Mouse (Mus musculus): Measurements from ENCODE around the gene Kcnma1. TPM values are rescaled to one million over a fixed set of nuclear protein-coding genes. Genes with fewer than 3 reads are reported as not detected.

Gene Kcnma1
- total RNA-seq, 2 experiments from 2014 or later: 35.5 to 50.7 TPM

- no peak for DNase-seq
- intact Hi-C loops (cut with DNase I; ENCODE audit: low total_unique reads): no loop called here
Measured at GRCm38 (mm10) chr14:23422481-23423040, 591.7 kb downstream of the Kcnma1 start.

GRCm38 (mm10) chr14:23418955-23419354 lies 595.3 kb downstream of the Kcnma1 start:
- no peak for DNase-seq
- intact Hi-C loops (cut with DNase I; ENCODE audit: low total_unique reads): no loop called here

- DNase-seq: no peak
- intact Hi-C loops (cut with DNase I; ENCODE audit: low total_unique reads): no loop called here
Measured at GRCm38 (mm10) chr14:23407051-23407450, 607.2 kb downstream of the Kcnma1 start.

GRCm38 (mm10) chr14:23400777-23401469 lies 613.4 kb downstream of the Kcnma1 start:
- intact Hi-C loops (cut with DNase I; ENCODE audit: low total_unique reads): no loop called here
- peak; percentile 10 for DNase-seq

GRCm38 (mm10) chr14:23397642-23398041 lies 616.6 kb downstream of the Kcnma1 start:
- DNase-seq: no peak
- intact Hi-C loops (cut with DNase I; ENCODE audit: low total_unique reads): no loop called here

GRCm38 (mm10) chr14:23391566-23391965 lies 622.7 kb downstream of the Kcnma1 start:
- intact Hi-C loops (cut with DNase I; ENCODE audit: low total_unique reads): no loop called here
- no peak for DNase-seq

GRCm38 (mm10) chr14:23390768-23391167 lies 623.5 kb downstream of the Kcnma1 start:
- intact Hi-C loops (cut with DNase I; ENCODE audit: low total_unique reads): no loop called here
- DNase-seq: no peak

GRCm38 (mm10) chr14:23390161-23390560 lies 624.1 kb downstream of the Kcnma1 start:
- intact Hi-C loops (cut with DNase I; ENCODE audit: low total_unique reads): no loop called here
- DNase-seq: no peak

- no peak for DNase-seq
- intact Hi-C loops (cut with DNase I; ENCODE audit: low total_unique reads): no loop called here
Measured at GRCm38 (mm10) chr14:23386786-23387185, 627.5 kb downstream of the Kcnma1 start.

GRCm38 (mm10) chr14:23385776-23386608 lies 628.3 kb downstream of the Kcnma1 start:
- DNase-seq: no peak

GRCm38 (mm10) chr14:23378351-23379087 lies 635.8 kb downstream of the Kcnma1 start:
- DNase-seq: no peak
- intact Hi-C loops (cut with DNase I; ENCODE audit: low total_unique reads): no loop called here

More at GRCm38 (mm10) chr14:23385776-23386608, 628.3 kb downstream of the Kcnma1 start:
- intact Hi-C loops (cut with DNase I; ENCODE audit: low total_unique reads): no loop called here

GRCm38 (mm10) chr14:23372021-23372420 lies 642.3 kb downstream of the Kcnma1 start:
- DNase-seq: no peak
- intact Hi-C loops (cut with DNase I; ENCODE audit: low total_unique reads): no loop called here

GRCm38 (mm10) chr14:23360491-23360995 lies 653.7 kb downstream of the Kcnma1 start:
- no peak for DNase-seq
- intact Hi-C loops (cut with DNase I; ENCODE audit: low total_unique reads): no loop called here

GRCm38 (mm10) chr14:23358776-23359175 lies 655.5 kb downstream of the Kcnma1 start:
- DNase-seq: no peak
- intact Hi-C loops (cut with DNase I; ENCODE audit: low total_unique reads): no loop called here

- intact Hi-C loops (cut with DNase I; ENCODE audit: low total_unique reads): no loop called here
- DNase-seq: no peak
Measured at GRCm38 (mm10) chr14:23357529-23358278, 656.6 kb downstream of the Kcnma1 start.

GRCm38 (mm10) chr14:23326786-23327185 lies 687.5 kb downstream of the Kcnma1 start:
- no peak for DNase-seq
- intact Hi-C loops (cut with DNase I; ENCODE audit: low total_unique reads): no loop called here

- DNase-seq: no peak
- intact Hi-C loops (cut with DNase I; ENCODE audit: low total_unique reads): no loop called here
Measured at GRCm38 (mm10) chr14:23305288-23305687, 709.0 kb downstream of the Kcnma1 start.

- DNase-seq: no peak
- intact Hi-C loops (cut with DNase I; ENCODE audit: low total_unique reads): no loop called here
Measured at GRCm38 (mm10) chr14:23300443-23300842, 713.8 kb downstream of the Kcnma1 start.

- intact Hi-C loops (cut with DNase I; ENCODE audit: low total_unique reads): no loop called here
- DNase-seq: no peak
Measured at GRCm38 (mm10) chr14:23290634-23291033, 723.7 kb downstream of the Kcnma1 start.

Measured in gastrocnemius, postnatal 14 days (tissue).